ENCODE assay signal across 33 mouse cellular contexts in genomic region chr4:84228551-84228950, GRCm38 (mm10).
"Had no signal": no experiment of that assay in that cellular context is flagged by ENCODE, and none has a peak within 500 bp of the region (broad histone marks: within the 10 kb centered on the region; RNA-seq: fewer than 3 reads in every experiment).

No protein-coding gene starts in this region.

- ATAC-seq: hindbrain, embryonic 16.5 days; hindbrain, postnatal 0 days; inflammation-experienced regulatory T-cells, adult 6 months; intestine, embryonic 15.5 days; intestine, postnatal 0 days had no signal

- H3K27me3 ChIP-seq: heart, embryonic 12.5 days; heart, embryonic 13.5 days; heart, embryonic 15.5 days; hindbrain, embryonic 12.5 days; hindbrain, embryonic 13.5 days; hindbrain, embryonic 15.5 days; intestine, embryonic 15.5 days; kidney, embryonic 15.5 days had no signal

- DNase-seq: heart, postnatal 10 days; heart, postnatal 14 days; heart, postnatal 36 days; heart, postnatal 4 days; kidney, adult 11 months; kidney, adult 18-20 months; kidney, adult 2 months; kidney, adult 8-10 months; kidney, adult 9 months; kidney, postnatal 10 days; kidney, postnatal 14 days; kidney, postnatal 25 days; kidney, postnatal 36 days; kidney, postnatal 4 days; layer of hippocampus, adult 9-11 months; layer of hippocampus, postnatal 36 days had no signal

- H3K4me3 ChIP-seq: heart, embryonic 12.5 days; heart, embryonic 13.5 days; heart, embryonic 15.5 days; hindbrain, embryonic 10.5 days; hindbrain, embryonic 12.5 days; hindbrain, embryonic 13.5 days; hindbrain, embryonic 15.5 days; intestine, embryonic 15.5 days; kidney, embryonic 15.5 days; layer of hippocampus, adult 2 months; left cerebral cortex, adult 2 months had no signal

- H3K27ac ChIP-seq: heart, embryonic 13.5 days; heart, embryonic 15.5 days; hindbrain, embryonic 10.5 days; hindbrain, embryonic 12.5 days; hindbrain, embryonic 13.5 days; hindbrain, embryonic 14.5 days; hindbrain, embryonic 15.5 days; hindbrain, postnatal 0 days; intestine, embryonic 15.5 days; kidney, embryonic 15.5 days; kidney, postnatal 0 days; left cerebral cortex, adult 2 months had no signal

- H3K4me2 ChIP-seq: heart, embryonic 12.5 days; heart, embryonic 13.5 days; heart, embryonic 15.5 days; hindbrain, embryonic 12.5 days; hindbrain, embryonic 13.5 days; hindbrain, embryonic 14.5 days; hindbrain, embryonic 15.5 days; intestine, embryonic 15.5 days; kidney, embryonic 15.5 days had no signal

- H3K36me3 ChIP-seq: heart, embryonic 12.5 days; heart, embryonic 13.5 days; heart, embryonic 15.5 days; hindbrain, embryonic 10.5 days; hindbrain, embryonic 12.5 days; hindbrain, embryonic 13.5 days; hindbrain, embryonic 15.5 days; intestine, embryonic 15.5 days; kidney, embryonic 15.5 days had no signal

- H3K9me3 ChIP-seq: heart, embryonic 12.5 days; heart, embryonic 13.5 days; heart, embryonic 15.5 days; hindbrain, embryonic 10.5 days; hindbrain, embryonic 12.5 days; hindbrain, embryonic 13.5 days; hindbrain, embryonic 15.5 days; intestine, embryonic 15.5 days; kidney, embryonic 15.5 days had no signal

- H3K9ac ChIP-seq: heart, embryonic 12.5 days; heart, embryonic 13.5 days; heart, embryonic 15.5 days; hindbrain, embryonic 12.5 days; hindbrain, embryonic 13.5 days; hindbrain, embryonic 14.5 days; hindbrain, embryonic 15.5 days; intestine, embryonic 15.5 days; kidney, embryonic 15.5 days had no signal

- H3K4me1 ChIP-seq: heart, embryonic 15.5 days; hindbrain, embryonic 12.5 days; hindbrain, embryonic 13.5 days; hindbrain, embryonic 15.5 days; intestine, embryonic 15.5 days had no signal
